In the genomic region with DNA sequence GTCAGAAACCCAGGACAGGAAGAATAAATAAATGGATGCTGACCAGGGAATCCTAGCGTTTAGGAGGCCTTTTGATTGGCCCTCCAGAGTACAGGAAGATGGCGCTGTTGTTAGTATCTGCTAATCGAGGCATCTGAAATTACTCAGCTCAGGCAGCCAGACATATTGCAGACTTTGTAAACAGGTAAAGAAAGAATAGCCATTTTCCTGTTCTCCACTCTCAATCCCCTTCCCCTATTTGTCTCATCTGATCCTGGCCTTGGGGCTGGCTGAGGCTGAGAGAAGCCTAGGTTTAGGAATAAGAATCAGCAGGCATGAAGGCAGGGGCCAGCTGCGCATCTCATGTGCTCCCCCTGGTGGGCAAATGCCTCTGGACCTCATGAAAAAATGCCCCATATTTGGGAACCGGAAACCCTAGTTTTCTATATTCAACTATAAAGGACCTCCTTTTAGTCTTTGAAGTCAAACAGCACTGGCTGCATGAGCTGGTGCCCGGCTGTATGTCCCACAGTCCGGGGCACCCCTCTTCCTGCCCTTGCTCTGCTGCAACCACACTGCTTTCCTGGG, we compare ENCODE assay signal across 7 mouse cellular contexts. TPM values are rescaled to one million over a fixed set of nuclear protein-coding genes. Genes with fewer than 3 reads are reported as not detected.
DNase-seq lines count a peak whose midpoint lies in the region; ATAC-seq and TF ChIP-seq lines count a peak whose summit lies in the region.

No protein-coding gene starts in this region.

- H3K4me3 ChIP-seq in spleen, adult 2 months (ENCODE audit: extremely low read depth, insufficient read depth, insufficient read length) = no peak overlapping the region

- H3K27me3 ChIP-seq in spleen, adult 2 months (ENCODE audit: control insufficient read depth, insufficient read depth, low read length) = no peaks in the 10 kb centered on the region

- no peaks in the 10 kb centered on the region for H3K36me3 ChIP-seq in spleen, adult 2 months (ENCODE audit: control insufficient read depth, insufficient read depth, low read length)

- TF ChIP-seq POLR2A in spleen, adult 2 months (IDR thresholded peaks at IDR 0.05; ENCODE audit: low read depth, low read length) = no peak

- H3K27ac ChIP-seq in spleen, adult 2 months (ENCODE audit: insufficient read depth, low read length) = no peak overlapping the region

- WGBS in spleen, adult 2 months = 24% methylated on average over 7 of the region's 7 CpGs

- peak; percentile 68 for DNase-seq in ES-CJ7 (ENCODE audit: low read depth, low spot score)
- peak; percentile 47 for DNase-seq in adrenal gland, adult 8-10 months
- DNase-seq in embryo, embryonic 11.5 days (ENCODE audit: low read depth, low spot score) = peak; percentile 66
- peak; percentile 89 for DNase-seq in heart, postnatal 4 days
- DNase-seq in left cerebral cortex, adult 11 months (ENCODE audit: low spot score) = peak; percentile 36
- peak; percentile 29 to 65 for DNase-seq in spleen, adult 2 months (ENCODE audit: low read depth in 1 of 2, low spot score in 2 of 2)

- no peaks in the 10 kb centered on the region; the same call in 1 of the 2 replicates for H3K4me1 ChIP-seq in spleen, adult 2 months (ENCODE audit: control insufficient read depth, insufficient read depth, insufficient read length)

- TF ChIP-seq CTCF in spleen, adult 2 months (IDR thresholded peaks at IDR 0.05; ENCODE audit: extremely low read depth, insufficient read depth, insufficient read length, insufficient replicate concordance) = peak; percentile 74; the same call in 1 of the 2 replicates

- ATAC-seq in megakaryocyte progenitor cell, adult 5-6 weeks (replicated peaks; ENCODE audit: poor library complexity) = peak; percentile 86

RNA-seq across cellular contexts. Expression of a gene that starts 44.8 kb away (rescaled TPM):
- total RNA-seq in adrenal gland, adult 8-10 months (2022) = 10 to 100 TPM; 49.7 to 68.6 (median 58.2) TPM
- 10 to 100 TPM; 48.8 to 54.3 TPM for total RNA-seq in heart, postnatal 4 days (2021)
- 58.7 and 72.0 TPM in 2 replicates for total RNA-seq in megakaryocyte progenitor cell, adult 5-6 weeks (2015)
- 22.6 and 32.3 TPM in 2 replicates for total RNA-seq in megakaryocyte progenitor cell, adult 5-6 weeks (2017)
- polyA plus RNA-seq in spleen, adult 2 months (2012; rRNA removed) = 10.2 and 12.0 TPM in 2 replicates

RNA-seq across cellular contexts. Expression of a gene that starts 48.7 kb away (rescaled TPM):
- 100 to 1,000 TPM in 2 of 4 experiments, 10 to 100 TPM in 2; 35.2 to 174 (median 104) TPM for total RNA-seq in adrenal gland, adult 8-10 months (2022)
- total RNA-seq in heart, postnatal 4 days (2021) = 10 to 100 TPM; 20.0 to 24.1 TPM
- total RNA-seq in megakaryocyte progenitor cell, adult 5-6 weeks (2015) = 8.4 and 10.1 TPM in 2 replicates
- total RNA-seq in megakaryocyte progenitor cell, adult 5-6 weeks (2017) = 15.4 and 15.7 TPM in 2 replicates
- 56.0 and 74.3 TPM in 2 replicates for polyA plus RNA-seq in spleen, adult 2 months (2012; rRNA removed)

Comparison
In these comparisons a context has a peak if more than half of its experiments do, and no peak if none do; other contexts are left out.
1. DNase-seq: peak in every context shown above with its lines; median percentile 89 in heart, postnatal 4 days; 68 in ES-CJ7; 66 in embryo, embryonic 11.5 days; 47 in adrenal gland, adult 8-10 months; 47 in spleen, adult 2 months; 36 in left cerebral cortex, adult 11 months.